Mouse (Mus musculus) bone marrow, adult 2 months (tissue): ENCODE data around the gene Gata3.

ENCODE experiments used
- CTCF ChIP-seq: fragments of 200-500 bp; IDR thresholded peaks from 2 replicates; pipeline ENCODE4 v1.5.1; 2011; ENCODE audit warnings: low read length, control low read depth; ENCODE audit not compliant: control insufficient read depth, insufficient read depth
- POLR2A ChIP-seq: fragments of 200-500 bp; IDR thresholded peaks from 2 replicates; pipeline ENCODE4 v1.6.1; 2011; ENCODE audit warnings: low read depth, mild to moderate bottlenecking, control low read depth, low read length, borderline replicate concordance; ENCODE audit not compliant: control insufficient read depth

DNA sequence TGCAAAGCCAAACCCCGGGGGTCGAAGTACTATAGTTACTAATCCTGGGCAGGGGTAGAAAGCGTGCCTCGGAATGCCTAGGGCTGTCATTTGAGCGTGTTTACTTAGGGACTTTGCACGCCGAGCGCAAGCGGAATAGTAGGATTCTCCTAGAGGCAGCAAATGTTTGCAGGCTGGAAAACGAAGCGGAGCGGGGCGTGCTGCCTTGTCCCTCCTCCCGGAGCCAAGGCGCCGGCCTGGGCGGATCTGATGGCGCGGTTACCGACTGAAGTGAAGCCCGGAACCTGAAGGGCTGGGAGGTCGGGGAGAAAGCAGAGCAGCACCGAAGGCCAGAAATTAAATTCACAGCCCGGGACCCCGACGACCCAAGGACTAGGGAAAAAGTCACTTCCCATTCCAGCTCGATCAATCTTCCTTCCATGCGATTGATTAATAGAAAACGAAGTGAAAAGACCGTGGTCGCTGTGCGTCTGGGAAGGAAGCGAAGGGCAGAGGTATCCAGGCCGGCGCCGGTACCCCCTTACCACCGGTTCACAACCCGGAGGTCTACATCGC is 7.4 kb downstream of the Gata3 start:
- TF ChIP-seq CTCF, result no peak
- TF ChIP-seq POLR2A, result no peak
